Mouse (Mus musculus): ENCODE results near the gene Pcyt2. TPM values are rescaled to one million over a fixed set of nuclear protein-coding genes. Genes with fewer than 3 reads are reported as not detected.

Gene Pcyt2
- total and polyA plus RNA-seq, 3 experiments = 86.7 to 87.3 TPM; not detected in 1

- peaks cover 4 to 22% of the 10 kb centered on the region in 2 experiments; a peak in 3 of 4 replicates for H3K36me3 ChIP-seq (ENCODE audit: control insufficient read depth in 1 of 2, insufficient read depth in 2 of 2, low read length in 2 of 2)
- no peak overlapping the region for H3K9ac ChIP-seq (ENCODE audit: control insufficient read depth, low read depth, low read length, poor library complexity, severe bottlenecking)
- peaks cover 8 to 18% of the 10 kb centered on the region in 2 experiments for H3K4me1 ChIP-seq (ENCODE audit: control insufficient read depth in 1 of 2, insufficient read depth in 2 of 2, low read length in 2 of 2)
- peak; percentile 80 for DNase-seq (ENCODE audit: low read depth, low spot score)
- H3K27ac ChIP-seq (ENCODE audit: control insufficient read depth, low read depth, low read length) = no peak overlapping the region
- no peak overlapping the region for H3K4me3 ChIP-seq (ENCODE audit: control insufficient read depth in 1 of 2, insufficient read depth in 1 of 2, low read depth in 2 of 2, low read length in 2 of 2)
- peaks cover 50% of the 10 kb centered on the region for H3K79me2 ChIP-seq (ENCODE audit: control insufficient read depth, insufficient read depth, low read length, poor library complexity)
- H3K27me3 ChIP-seq (ENCODE audit: control insufficient read depth in 1 of 2, insufficient read depth in 2 of 2, low read length in 2 of 2) = no peaks in the 10 kb centered on the region
- H3K9me3 ChIP-seq (replicated peaks; ENCODE audit: insufficient read depth, low read length) = no peaks in the 10 kb centered on the region
- TF ChIP-seq POLR2AphosphoS5 (IDR thresholded peaks at IDR 0.05; ENCODE audit: borderline replicate concordance, low read depth, low read length) (no peak), MEF2A (IDR thresholded peaks at IDR 0.05; ENCODE audit: extremely low read depth, insufficient replicate concordance, low read depth, low read length, poor library complexity, severe bottlenecking) (no peak), USF2 (IDR thresholded peaks at IDR 0.05; ENCODE audit: borderline replicate concordance in 1 of 2, insufficient read depth in 1 of 2, low read depth in 1 of 2, low read length in 2 of 2) (no peak), JUND (IDR thresholded peaks at IDR 0.05; ENCODE audit: low read depth, low read length) (no peak), HCFC1 (IDR thresholded peaks at IDR 0.05; ENCODE audit: low read depth, low read length) (0 out of 2 replicates have a peak, but pooled peaks have one; percentile 26), TBP (IDR thresholded peaks at IDR 0.05; ENCODE audit: low read depth, low read length) (no peak), POLR2AphosphoS2 (IDR thresholded peaks at IDR 0.05; ENCODE audit: low read length) (peak; percentile 69), MAX (IDR thresholded peaks at IDR 0.05; ENCODE audit: low read length) (no peak), SMC3 (IDR thresholded peaks at IDR 0.05; ENCODE audit: low read depth, low read length) (peak; percentile 74), POLR2A (IDR thresholded peaks at IDR 0.05; ENCODE audit: control insufficient read depth in 1 of 2, insufficient read depth in 1 of 2, low read depth in 1 of 2, low read length in 2 of 2, poor library complexity in 1 of 2) (0 out of 4 replicates have a peak, but pooled peaks of 1 of the 2 experiments have one; percentile 22), MAZ (IDR thresholded peaks at IDR 0.05; ENCODE audit: low read depth, low read length) (no peak), USF1 (IDR thresholded peaks at IDR 0.05; ENCODE audit: low read depth, low read length) (0 out of 2 replicates have a peak, but pooled peaks have one; percentile 10), MXI1 (IDR thresholded peaks at IDR 0.05; ENCODE audit: low read depth, low read length) (0 out of 2 replicates have a peak, but pooled peaks have one; percentile 49), KAT2A (conservative IDR thresholded peaks at IDR 0.05; ENCODE audit: low read depth, low read length) (no peak), RCOR1 (IDR thresholded peaks at IDR 0.05; ENCODE audit: low read depth, low read length) (no peak), ZKSCAN1 (IDR thresholded peaks at IDR 0.05; ENCODE audit: low read depth, low read length) (no peak), ZNF384 (IDR thresholded peaks at IDR 0.05; ENCODE audit: low read depth, low read length) (no peak), ZC3H11A (IDR thresholded peaks at IDR 0.05; ENCODE audit: low read depth, low read length) (peak; percentile 38; the same call in 1 of the 2 replicates), MYC (IDR thresholded peaks at IDR 0.05; ENCODE audit: low read depth, low read length) (0 out of 2 replicates have a peak, but pooled peaks have one; percentile 54), NELFE (IDR thresholded peaks at IDR 0.05; ENCODE audit: low read depth, low read length) (0 out of 2 replicates have a peak, but pooled peaks have one; percentile 37), ELF1 (IDR thresholded peaks at IDR 0.05; ENCODE audit: low read depth, low read length) (no peak), ZMIZ1 (IDR thresholded peaks at IDR 0.05; ENCODE audit: low read depth, low read length) (peak; percentile 77), CHD2 (IDR thresholded peaks at IDR 0.05; ENCODE audit: low read length) (no peak; the same call in 1 of the 2 replicates), CHD1 (IDR thresholded peaks at IDR 0.05; ENCODE audit: low read depth, low read length) (no peak), TAL1 (IDR thresholded peaks at IDR 0.05; ENCODE audit: low read length) (no peak), TCF12 (IDR thresholded peaks at IDR 0.05; ENCODE audit: low read depth, low read length) (no peak), NRF1 (IDR thresholded peaks at IDR 0.05; ENCODE audit: insufficient read depth, low read depth, low read length, poor library complexity, severe bottlenecking) (no peak), GATA1 (IDR thresholded peaks at IDR 0.05; ENCODE audit: low read depth, low read length) (no peak), SIN3A (IDR thresholded peaks at IDR 0.05; ENCODE audit: low read length) (peak; percentile 70; the same call in 1 of the 2 replicates), ETS1 (IDR thresholded peaks at IDR 0.05; ENCODE audit: low read depth, low read length) (no peak), MAFK (IDR thresholded peaks at IDR 0.05; ENCODE audit: borderline replicate concordance, low read depth, low read length) (0 out of 2 replicates have a peak, but pooled peaks have one; percentile 43), CTCF (IDR thresholded peaks at IDR 0.05 in 2 of 3, conservative IDR thresholded peaks at IDR 0.05 in 1 of 3; ENCODE audit: control insufficient read depth in 1 of 3, insufficient read depth in 1 of 3, low read depth in 2 of 3, low read length in 3 of 3, poor library complexity in 1 of 3, severe bottlenecking in 1 of 3) (peak; percentile 28 to 70 (median 51); a peak in 5 of 6 replicates), UBTF (IDR thresholded peaks at IDR 0.05; ENCODE audit: borderline replicate concordance, insufficient read depth, low read depth, low read length) (no peak), MYB (IDR thresholded peaks at IDR 0.05; ENCODE audit: low read depth, low read length) (no peak), GABPA (IDR thresholded peaks at IDR 0.05; ENCODE audit: low read depth, low read length) (no peak)
Observed at GRCm38 (mm10) chr11:120577211-120578023, 40.3 kb downstream of the Pcyt2 start.

Data from MEL (cell line).